In genomic region chr7:45169495-45169894, GRCm38 (mm10) we compare ENCODE assay signal across 22 mouse cellular contexts. TPM values are rescaled to one million over a fixed set of nuclear protein-coding genes. Genes with fewer than 3 reads are reported as not detected.
DNase-seq lines count a peak whose midpoint lies in the region; ATAC-seq and TF ChIP-seq lines count a peak whose summit lies in the region.
"Had no signal": no experiment of that assay in that cellular context is flagged by ENCODE, and none has a peak within 500 bp of the region (broad histone marks: within the 10 kb centered on the region; RNA-seq: fewer than 3 reads in every experiment).

No protein-coding gene starts in this region.

- intact Hi-C loops in left cerebral cortex, adult 2 months (cut with DNase I), result loop anchor here (2.0 kb wide), 1 partner anchor 87 kb away; no protein-coding TSS in a partner anchor
- intact Hi-C loops in left cerebral cortex, postnatal 4 days (cut with DNase I), result no loop called here

- H3K4me2 ChIP-seq in midbrain, embryonic 15.5 days, result no peak overlapping the region
- H3K4me2 ChIP-seq: embryonic facial prominence, embryonic 12.5 days; heart, embryonic 12.5 days; liver, embryonic 15.5 days had no signal

- H3K4me3 ChIP-seq in left cerebral cortex, adult 2 months, result no peak overlapping the region
- no peak overlapping the region for H3K4me3 ChIP-seq in midbrain, embryonic 15.5 days
- H3K4me3 ChIP-seq: embryonic facial prominence, embryonic 12.5 days; liver, embryonic 15.5 days had no signal

- no peak for ATAC-seq in midbrain, embryonic 15.5 days (replicated peaks)
- ATAC-seq: Patski had no signal

- TF ChIP-seq CTCF in left cerebral cortex, adult 2 months (IDR thresholded peaks at IDR 0.05), result no peak

- H3K27me3 ChIP-seq in midbrain, embryonic 15.5 days (replicated peaks), result peaks cover 70% of the 10 kb centered on the region

- peak overlapping the region; percentile 93 for H3K27ac ChIP-seq in left cerebral cortex, adult 2 months
- no peak overlapping the region for H3K27ac ChIP-seq in midbrain, embryonic 15.5 days
- H3K27ac ChIP-seq: embryonic facial prominence, embryonic 12.5 days; forebrain, embryonic 12.5 days; gastrocnemius, adult 2 months; liver, embryonic 15.5 days; neural tube, embryonic 15.5 days had no signal

- peak in 1 of 2 experiments; percentile 58 for DNase-seq in left cerebral cortex, adult 2 months (ENCODE audit: extremely low spot score in 1 of 2, low spot score in 2 of 2)
- DNase-seq in left cerebral cortex, postnatal 4 days, result no peak
- DNase-seq in brain, adult 2 months (ENCODE audit: low read depth, low spot score), result peak; percentile 86
- peak; percentile 85 for DNase-seq in cerebellum, adult 9-11 months
- peak; percentile 83 for DNase-seq in layer of hippocampus, adult 9-11 months
- no peak for DNase-seq in ovary, adult 18-20 months (ENCODE audit: low spot score)
- DNase-seq: gastrocnemius, adult 2 months; kidney, adult 18-20 months; lung, postnatal 36 days had no signal

- H3K4me1 ChIP-seq in midbrain, embryonic 15.5 days, result peaks cover 15% of the 10 kb centered on the region
- H3K4me1 ChIP-seq: embryonic facial prominence, embryonic 12.5 days; liver, embryonic 15.5 days had no signal

- WGBS in midbrain, embryonic 15.5 days, result 93% methylated on average over 3 of the region's 3 CpGs

- H3K9ac ChIP-seq in midbrain, embryonic 15.5 days, result no peak overlapping the region
- H3K9ac ChIP-seq: embryonic facial prominence, embryonic 12.5 days; forebrain, embryonic 12.5 days; heart, embryonic 12.5 days; liver, embryonic 15.5 days; neural tube, embryonic 15.5 days had no signal

- H3K36me3 ChIP-seq in midbrain, embryonic 15.5 days (replicated peaks), result no peaks in the 10 kb centered on the region
- H3K36me3 ChIP-seq: embryonic facial prominence, embryonic 12.5 days; forebrain, embryonic 12.5 days; liver, embryonic 15.5 days; neural tube, embryonic 15.5 days had no signal

- H3K9me3 ChIP-seq in midbrain, embryonic 15.5 days, result no peaks in the 10 kb centered on the region
- H3K9me3 ChIP-seq: neural tube, embryonic 15.5 days had no signal

RNA-seq across cellular contexts. Expression of gene Slc17a7, which starts 5.7 kb away (rescaled TPM):
- total RNA-seq in left cerebral cortex, adult 2 months (2021), result 1,000 to 10,000 TPM; 1,255 to 1,327 TPM
- total RNA-seq in left cerebral cortex, postnatal 4 days (2021), result 100 to 1,000 TPM; 267 to 292 TPM
- 0.59 and 1.0 TPM in 2 replicates for polyA plus RNA-seq in midbrain, embryonic 15.5 days (2015; fragmentation: Nextera tagmentation; extraction: Ambion mirVana)
- total RNA-seq: CH12.LX had no signal
- polyA plus RNA-seq: liver, embryonic 15.5 days had no signal

RNA-seq across cellular contexts. Expression of gene Gfy, which starts 9.9 kb away (rescaled TPM):
- under 1 TPM in 1 of 2 experiments, not detected in 1; 0.29 TPM for total RNA-seq in left cerebral cortex, adult 2 months (2021)
- total RNA-seq in left cerebral cortex, postnatal 4 days (2021), result under 1 TPM in 1 of 2 experiments, not detected in 1; 0.38 TPM
- not detected in 2 replicates for polyA plus RNA-seq in midbrain, embryonic 15.5 days (2015; fragmentation: Nextera tagmentation; extraction: Ambion mirVana)
- total RNA-seq: adrenal gland, adult 18-20 months; CH12.LX; gastrocnemius, adult 2 months had no signal
- polyA plus RNA-seq: heart, embryonic 12.5 days; hindbrain, embryonic 11.5 days; large intestine, adult 2 months; limb, embryonic 11.5 days; liver, embryonic 15.5 days; neural tube, embryonic 15.5 days; Patski; stomach, embryonic 16.5 days had no signal

RNA-seq across cellular contexts. Expression of gene Pth2, which starts 11.3 kb away (rescaled TPM):
- not detected for total RNA-seq in left cerebral cortex, adult 2 months (2021)
- total RNA-seq in left cerebral cortex, postnatal 4 days (2021), result not detected
- polyA plus RNA-seq in midbrain, embryonic 15.5 days (2015; fragmentation: Nextera tagmentation; extraction: Ambion mirVana), result 0.68 and 0.93 TPM in 2 replicates
- total RNA-seq: adrenal gland, adult 18-20 months; CH12.LX; gastrocnemius, adult 2 months had no signal
- polyA plus RNA-seq: embryonic facial prominence, embryonic 12.5 days; hindbrain, embryonic 11.5 days; large intestine, adult 2 months; limb, embryonic 11.5 days; liver, embryonic 15.5 days; neural tube, embryonic 15.5 days; Patski; stomach, embryonic 16.5 days had no signal

RNA-seq across cellular contexts. Expression of gene Aldh16a1, which starts 15.1 kb away (rescaled TPM):
- total RNA-seq in left cerebral cortex, adult 2 months (2021), result 10 to 100 TPM; 15.9 to 23.1 TPM
- 10 to 100 TPM; 16.7 to 16.9 TPM for total RNA-seq in left cerebral cortex, postnatal 4 days (2021)
- 16.1 and 19.8 TPM in 2 replicates for polyA plus RNA-seq in midbrain, embryonic 15.5 days (2015; fragmentation: Nextera tagmentation; extraction: Ambion mirVana)

RNA-seq across cellular contexts. Expression of gene Pih1d1, which starts 15.4 kb away (rescaled TPM):
- 10 to 100 TPM; 47.6 to 48.4 TPM for total RNA-seq in left cerebral cortex, adult 2 months (2021)
- total RNA-seq in left cerebral cortex, postnatal 4 days (2021), result 100 to 1,000 TPM; 100 to 101 TPM
- polyA plus RNA-seq in midbrain, embryonic 15.5 days (2015; fragmentation: Nextera tagmentation; extraction: Ambion mirVana), result 87.1 and 90.0 TPM in 2 replicates

Comparison
In these comparisons a context has a peak if more than half of its experiments do, and no peak if none do; other contexts are left out.
1. RNA of gene Slc17a7, which starts 5.7 kb away (total RNA-seq): 1,255 to 1,327 TPM in left cerebral cortex, adult 2 months; 267 to 292 TPM in left cerebral cortex, postnatal 4 days; every median in the first group is over 4 times any median in the second.
2. DNase-seq: peak in brain, adult 2 months (single experiment), cerebellum, adult 9-11 months (single experiment) and layer of hippocampus, adult 9-11 months (single experiment); none in left cerebral cortex, postnatal 4 days (single experiment) and ovary, adult 18-20 months (single experiment).